Comparison of ENCODE assay signal across 10 mouse cellular contexts in genomic region chr5:120139224-120139623, GRCm38 (mm10). TPM values are rescaled to one million over a fixed set of nuclear protein-coding genes. Genes with fewer than 3 reads are reported as not detected.
DNase-seq lines count a peak whose midpoint lies in the region; ATAC-seq and TF ChIP-seq lines count a peak whose summit lies in the region.
"Had no signal": no experiment of that assay in that cellular context is flagged by ENCODE, and none has a peak within 500 bp of the region (broad histone marks: within the 10 kb centered on the region; RNA-seq: fewer than 3 reads in every experiment).

No protein-coding gene starts in this region.

- no peak overlapping the region for H3K9ac ChIP-seq in lung, embryonic 16.5 days (ENCODE audit: low read length)
- peak overlapping the region; percentile 63 for H3K9ac ChIP-seq in liver, embryonic 14.5 days (replicated peaks)
- H3K9ac ChIP-seq: hindbrain, embryonic 15.5 days had no signal

- no peak for TF ChIP-seq POLR2A in lung, adult 2 months (IDR thresholded peaks at IDR 0.05; ENCODE audit: borderline replicate concordance, extremely low read depth, low read depth, low read length)

- H3K36me3 ChIP-seq in lung, embryonic 16.5 days (ENCODE audit: control insufficient read depth, insufficient read depth, low read length) = peaks cover under 1% of the 10 kb centered on the region; the same call in 1 of the 2 replicates
- H3K36me3 ChIP-seq in liver, embryonic 14.5 days (replicated peaks; ENCODE audit: control insufficient read depth, insufficient read depth, low read depth) = peaks cover 2% of the 10 kb centered on the region
- H3K36me3 ChIP-seq: hindbrain, embryonic 15.5 days had no signal

- ATAC-seq in lung, embryonic 16.5 days (ENCODE audit: low read depth) = peak; percentile 32; the same call in 1 of the 2 replicates
- ATAC-seq in liver, embryonic 14.5 days (ENCODE audit: insufficient read depth) = 0 out of 2 replicates have a peak, but pooled peaks have one; percentile 2

- no peak overlapping the region for H3K27ac ChIP-seq in lung, embryonic 16.5 days (ENCODE audit: low read length)
- peak overlapping the region; percentile 93 for H3K27ac ChIP-seq in liver, embryonic 14.5 days
- no peak overlapping the region for H3K27ac ChIP-seq in left cerebral cortex, adult 2 months
- H3K27ac ChIP-seq: hindbrain, embryonic 15.5 days had no signal

- TF ChIP-seq CTCF in lung, adult 2 months (IDR thresholded peaks at IDR 0.05; ENCODE audit: insufficient read depth, low read length) = no peak
- TF ChIP-seq CTCF in liver, embryonic 14.5 days (IDR thresholded peaks at IDR 0.05; ENCODE audit: low read depth) = no peak
- no peak for TF ChIP-seq CTCF in left cerebral cortex, adult 2 months (IDR thresholded peaks at IDR 0.05)

- peak; percentile 51 for DNase-seq in embryo, embryonic 10 days (ENCODE audit: low spot score)
- DNase-seq in embryo, embryonic 9.5 days (ENCODE audit: extremely low spot score) = no peak
- no peak for DNase-seq in lung, adult 2 months
- DNase-seq in liver, embryonic 14.5 days (ENCODE audit: low read depth in 3 of 3, low spot score in 3 of 3) = no peak
- peak; percentile 70 for DNase-seq in thymus, postnatal 25 days
- no peak for DNase-seq in left cerebral cortex, adult 2 months (ENCODE audit: extremely low spot score in 1 of 2, low spot score in 2 of 2)
- no peak for DNase-seq in ovary, postnatal 36 days (ENCODE audit: low spot score)

- intact Hi-C loops in left cerebral cortex, adult 2 months (cut with DNase I) = loop anchor here (10.0 kb wide), 1 partner anchor 466 kb away; no protein-coding TSS in a partner anchor

- no peaks in the 10 kb centered on the region for H3K9me3 ChIP-seq in lung, embryonic 16.5 days (ENCODE audit: control insufficient read depth, low read length)
- H3K9me3 ChIP-seq in liver, embryonic 14.5 days (ENCODE audit: control insufficient read depth, low read length) = no peaks in the 10 kb centered on the region
- H3K9me3 ChIP-seq: hindbrain, embryonic 15.5 days had no signal

- H3K4me2 ChIP-seq in lung, embryonic 16.5 days (ENCODE audit: low read depth, low read length) = no peak overlapping the region
- peak overlapping the region; percentile 90 for H3K4me2 ChIP-seq in liver, embryonic 14.5 days (ENCODE audit: low read depth)
- H3K4me2 ChIP-seq: hindbrain, embryonic 15.5 days; midbrain, embryonic 11.5 days had no signal

- no peaks in the 10 kb centered on the region for H3K4me1 ChIP-seq in lung, embryonic 16.5 days (replicated peaks; ENCODE audit: control insufficient read depth, insufficient read depth, low read length)
- H3K4me1 ChIP-seq in lung, adult 2 months (ENCODE audit: control insufficient read depth, insufficient read depth, low read length) = no peaks in the 10 kb centered on the region
- H3K4me1 ChIP-seq in liver, embryonic 14.5 days (replicated peaks; ENCODE audit: control insufficient read depth in 2 of 2, insufficient read depth in 2 of 2, low read length in 1 of 2) = peaks cover 49% of the 10 kb centered on the region in 2 experiments

- H3K4me3 ChIP-seq in lung, embryonic 16.5 days (ENCODE audit: low read length) = no peak overlapping the region
- H3K4me3 ChIP-seq in lung, adult 2 months (replicated peaks; ENCODE audit: extremely low read depth, low read depth, low read length) = no peak overlapping the region
- H3K4me3 ChIP-seq in liver, embryonic 14.5 days (ENCODE audit: insufficient read depth in 1 of 2, low read depth in 2 of 2, low read length in 2 of 2) = peak overlapping the region; percentile 41 to 48; a peak in 3 of 4 replicates
- no peak overlapping the region for H3K4me3 ChIP-seq in left cerebral cortex, adult 2 months
- H3K4me3 ChIP-seq: hindbrain, embryonic 15.5 days had no signal

- 48% methylated on average over 8 of the region's 8 CpGs for WGBS in lung, embryonic 16.5 days
- 60% methylated on average over 8 of the region's 8 CpGs for whole genome bisulfite sequencing in lung, adult 2 months
- 55% methylated on average over 8 of the region's 8 CpGs for WGBS in liver, embryonic 14.5 days (ENCODE audit: insufficient replicate concordance)

- no peaks in the 10 kb centered on the region for H3K27me3 ChIP-seq in lung, embryonic 16.5 days (ENCODE audit: control insufficient read depth, insufficient read depth, low read depth, low read length)
- no peaks in the 10 kb centered on the region for H3K27me3 ChIP-seq in liver, embryonic 14.5 days (ENCODE audit: control insufficient read depth, insufficient read depth, low read length)
- H3K27me3 ChIP-seq: hindbrain, embryonic 15.5 days had no signal

- no peak for TF ChIP-seq EP300 in liver, embryonic 14.5 days (IDR thresholded peaks at IDR 0.05; ENCODE audit: low read depth)

RNA-seq across cellular contexts. Expression of gene Rbm19, which starts 23.0 kb away (rescaled TPM):
- polyA plus RNA-seq in lung, embryonic 16.5 days (2015; fragmentation: Nextera tagmentation; extraction: Ambion mirVana) = 19.3 and 20.4 TPM in 2 replicates
- polyA plus RNA-seq in lung, adult 2 months (2012; rRNA removed) = 10.0 and 10.3 TPM in 2 replicates
- 6.7 and 6.8 TPM in 2 replicates for polyA plus RNA-seq in liver, embryonic 14.5 days (2012; rRNA removed)
- 10.9 and 11.1 TPM in 2 replicates for polyA plus RNA-seq in liver, embryonic 14.5 days (2014; fragmentation: Nextera tagmentation; extraction: Ambion mirVana)
- 10 to 100 TPM; 19.7 to 21.9 TPM for total RNA-seq in left cerebral cortex, adult 2 months (2021)

Comparison
In these comparisons a context has a peak if more than half of its experiments do, and no peak if none do; other contexts are left out.
1. DNase-seq: peak in embryo, embryonic 10 days (single experiment) and thymus, postnatal 25 days (single experiment); none in embryo, embryonic 9.5 days (single experiment), lung, adult 2 months (single experiment), liver, embryonic 14.5 days (0 of 3), left cerebral cortex, adult 2 months (0 of 2) and ovary, postnatal 36 days (single experiment).
2. H3K4me3 ChIP-seq: peak in liver, embryonic 14.5 days (2 of 2); none in lung, embryonic 16.5 days (single experiment), lung, adult 2 months (single experiment) and left cerebral cortex, adult 2 months (single experiment).